Mouse (Mus musculus) midbrain, embryonic 16.5 days (tissue): ENCODE measurements around the gene Foxp2. TPM values are rescaled to one million over a fixed set of nuclear protein-coding genes. Genes with fewer than 3 reads are reported as not detected.

Experiments
- ATAC-seq: fragments of 200-750 bp; cut with Nextera tagmentation; 2 replicates; pipeline ENCODE4 v1.8.0; 2017; ENCODE audit warnings: moderate TSS enrichment
- H3K27ac ChIP-seq: fragments of 300-500 bp; sonication (generic); 2 replicates; pipeline ENCODE4 v1.5.1; 2014; ENCODE audit warnings: mild to moderate bottlenecking, low read length, mixed read lengths
- H3K27me3 ChIP-seq: fragments of 300-500 bp; sonication (generic); 2 replicates; pipeline ENCODE4 v1.6.1; 2014; ENCODE audit warnings: low read depth, low read length, mixed read lengths; ENCODE audit not compliant: control insufficient read depth, insufficient read depth
- H3K36me3 ChIP-seq: fragments of 300-500 bp; sonication (generic); 2 replicates; pipeline ENCODE4 v1.6.1; 2014; ENCODE audit warnings: mild to moderate bottlenecking, low read length, moderate library complexity, mixed read lengths; ENCODE audit not compliant: control insufficient read depth, insufficient read depth
- H3K4me1 ChIP-seq: fragments of 300-500 bp; sonication (generic); 2 replicates; pipeline ENCODE4 v1.6.1; 2014; ENCODE audit warnings: mild to moderate bottlenecking, low read length, mixed read lengths; ENCODE audit not compliant: control insufficient read depth, insufficient read depth
- H3K4me2 ChIP-seq: fragments of 300-500 bp; sonication (generic); 2 replicates; pipeline ENCODE4 v1.6.1; 2014; ENCODE audit warnings: mild to moderate bottlenecking, low read length, mixed read lengths
- H3K4me3 ChIP-seq: fragments of 300-500 bp; sonication (generic); 2 replicates; pipeline ENCODE4 v1.5.1; 2014; ENCODE audit warnings: low read depth, mild to moderate bottlenecking, low read length, moderate library complexity, mixed read lengths
- H3K9ac ChIP-seq: fragments of 300-500 bp; sonication (generic); 2 replicates; pipeline ENCODE4 v1.6.1; 2014; ENCODE audit warnings: low read depth, low read length, mixed read lengths
- H3K9me3 ChIP-seq: fragments of 300-500 bp; sonication (generic); replicated peaks from 2 replicates; pipeline ENCODE4 v1.6.1; 2014; ENCODE audit warnings: mild to moderate bottlenecking, low read length, mixed read lengths; ENCODE audit not compliant: control insufficient read depth, poor library complexity, severe bottlenecking
- WGBS: fragments of 180-500 bp; shearing (Covaris S2); extraction: QIAGEN DNeasy Blood & Tissue Kit; methylation state at CpG from one replicate; pipeline ENCODE4 v1.1.7; 2014; 5-methylcytosine and 5-hydroxymethylcytosine counted together
- polyA plus RNA-seq: library from polyadenylated mRNA; unstranded; fragments of >200 nt; fragmentation: Nextera tagmentation; extraction: Ambion mirVana; gene quantifications from 2 replicates; pipeline ENCODE4 v1.2.1, GENCODE M21; 2015

Foxp2 gene
- polyA plus RNA-seq, 1 experiment from 2014 or later, result 93.0 TPM

DNA sequence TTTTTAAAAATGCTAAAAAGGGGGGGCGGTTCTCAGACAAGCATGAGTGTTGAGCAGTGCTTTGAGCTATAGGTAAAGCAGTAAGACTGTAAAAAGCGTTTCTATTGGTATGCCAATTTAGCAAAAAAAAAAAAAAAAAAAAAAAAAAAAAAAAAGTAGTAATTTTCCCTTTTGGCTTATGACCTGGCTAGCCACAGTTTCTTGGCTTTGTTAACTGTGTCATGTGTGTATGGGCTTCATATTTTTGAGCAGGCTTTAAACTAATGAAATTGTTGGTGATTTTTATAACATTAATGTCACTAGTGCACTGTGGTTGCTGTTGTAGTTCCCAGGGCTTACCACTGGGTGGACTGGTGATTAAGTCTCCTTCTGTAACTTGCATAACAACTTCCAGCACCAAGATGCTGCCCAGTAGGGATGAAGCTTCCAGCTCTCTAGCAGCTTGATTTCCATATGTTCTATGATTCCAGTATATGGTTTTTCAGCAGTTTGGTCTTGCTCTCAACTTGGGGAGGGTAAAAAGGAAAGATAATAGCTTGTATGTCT is 262.4 kb downstream of the Foxp2 start:
- Histone ChIP-seq H3K9ac (no peak overlapping the region), H3K27me3 (no peaks in the 10 kb centered on the region), H3K9me3 (no peaks in the 10 kb centered on the region), H3K27ac (no peak overlapping the region), H3K4me1 (no peaks in the 10 kb centered on the region), H3K4me2 (no peak overlapping the region), H3K36me3 (no peaks in the 10 kb centered on the region), H3K4me3 (no peak overlapping the region)
- WGBS, result 88% methylated on average over 2 of the region's 2 CpGs
- no peak for ATAC-seq

DNA sequence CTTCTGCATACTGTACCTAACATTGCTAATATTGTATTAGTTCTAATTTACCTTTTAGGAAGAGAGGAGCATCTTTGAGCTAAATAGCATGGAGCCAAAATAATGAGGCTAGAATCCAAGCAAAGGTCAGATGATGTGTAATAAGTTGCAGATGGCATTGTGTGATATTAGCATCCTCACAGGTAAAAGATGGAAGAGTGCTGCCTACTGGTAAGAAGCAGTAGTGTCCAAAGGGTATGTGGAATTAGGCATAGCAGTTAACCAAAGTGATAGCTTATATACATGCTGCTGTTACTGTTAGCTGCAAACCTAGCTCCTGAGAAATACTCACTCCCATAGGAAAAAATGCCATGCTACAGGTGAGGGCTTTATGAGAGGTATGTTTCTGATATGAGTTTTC is 275.6 kb downstream of the Foxp2 start:
- no peak for ATAC-seq
- Histone ChIP-seq H3K27ac (no peak overlapping the region), H3K4me3 (no peak overlapping the region), H3K4me1 (no peaks in the 10 kb centered on the region), H3K36me3 (no peaks in the 10 kb centered on the region), H3K27me3 (no peaks in the 10 kb centered on the region), H3K9me3 (no peaks in the 10 kb centered on the region), H3K4me2 (no peak overlapping the region), H3K9ac (no peak overlapping the region)

DNA sequence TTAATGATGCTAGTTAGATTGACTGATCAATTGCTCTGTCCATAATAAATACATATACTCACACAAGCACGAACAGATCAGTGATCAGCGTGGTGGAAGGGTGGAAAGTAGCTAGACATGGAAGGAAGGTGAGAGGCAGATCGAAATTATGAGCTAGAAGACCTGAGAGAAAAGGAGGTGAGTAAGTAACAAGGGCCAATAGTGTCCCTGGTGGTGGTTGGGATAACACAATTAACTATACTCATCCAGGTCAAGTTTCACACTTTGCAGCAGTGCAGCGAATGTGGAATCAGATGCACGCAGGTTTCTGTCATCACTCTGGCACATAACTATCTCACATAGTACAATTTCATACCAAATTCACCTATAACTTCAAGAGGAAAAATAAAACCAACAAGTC is 291.7 kb downstream of the Foxp2 start:
- Histone ChIP-seq H3K4me3 (no peak overlapping the region), H3K9ac (no peak overlapping the region), H3K27ac (no peak overlapping the region), H3K9me3 (no peaks in the 10 kb centered on the region), H3K4me1 (peaks cover 3% of the 10 kb centered on the region; the same call in 1 of the 2 replicates), H3K27me3 (no peaks in the 10 kb centered on the region), H3K36me3 (no peaks in the 10 kb centered on the region), H3K4me2 (no peak overlapping the region)
- WGBS, result 68% methylated on average over 5 of the region's 5 CpGs
- ATAC-seq, result no peak

DNA sequence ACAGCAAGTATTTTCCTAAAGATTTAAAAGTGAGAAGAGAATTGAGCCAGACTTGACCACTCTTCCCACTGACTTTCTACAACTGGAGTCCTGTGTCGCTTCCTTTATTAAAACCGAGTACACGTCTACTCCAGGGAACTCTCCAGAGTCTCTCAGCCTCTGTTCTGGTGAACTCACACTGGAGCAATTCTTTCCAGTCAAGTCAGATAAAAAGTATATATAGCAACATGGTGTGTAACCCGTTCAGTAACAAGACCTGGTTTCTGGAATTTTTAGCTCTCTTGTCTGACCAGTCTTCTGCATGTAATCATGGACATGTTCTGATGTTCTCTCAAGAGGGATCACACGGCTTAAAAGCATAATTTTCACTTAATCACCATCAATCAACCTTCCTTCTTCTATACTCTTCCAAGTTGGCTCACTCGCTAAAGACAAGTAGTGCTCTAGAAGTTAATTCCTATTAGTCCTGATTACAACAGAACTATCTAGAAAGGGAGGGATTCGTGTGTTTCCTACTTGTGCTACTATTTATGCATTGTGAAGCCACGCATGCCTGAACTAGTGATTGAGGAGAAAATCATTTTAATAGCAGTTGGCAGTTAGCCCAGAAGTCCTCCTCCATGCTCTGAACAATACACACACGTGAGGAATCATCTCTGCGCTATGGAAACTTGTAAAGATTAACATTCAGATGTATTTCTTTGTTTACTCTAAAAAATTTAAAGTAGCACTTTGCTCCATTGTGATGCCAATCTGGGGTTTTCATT is 341.2 kb downstream of the Foxp2 start:
- H3K4me1 ChIP-seq, result no peaks in the 10 kb centered on the region
- 72% methylated on average over 10 of the region's 10 CpGs for WGBS
- no peak overlapping the region for H3K4me2 ChIP-seq
- no peaks in the 10 kb centered on the region for H3K27me3 ChIP-seq
- no peaks in the 10 kb centered on the region for H3K9me3 ChIP-seq
- no peak overlapping the region for H3K4me3 ChIP-seq
- H3K27ac ChIP-seq, result no peak overlapping the region
- no peak for ATAC-seq
- H3K9ac ChIP-seq, result no peak overlapping the region
- H3K36me3 ChIP-seq, result no peaks in the 10 kb centered on the region

DNA sequence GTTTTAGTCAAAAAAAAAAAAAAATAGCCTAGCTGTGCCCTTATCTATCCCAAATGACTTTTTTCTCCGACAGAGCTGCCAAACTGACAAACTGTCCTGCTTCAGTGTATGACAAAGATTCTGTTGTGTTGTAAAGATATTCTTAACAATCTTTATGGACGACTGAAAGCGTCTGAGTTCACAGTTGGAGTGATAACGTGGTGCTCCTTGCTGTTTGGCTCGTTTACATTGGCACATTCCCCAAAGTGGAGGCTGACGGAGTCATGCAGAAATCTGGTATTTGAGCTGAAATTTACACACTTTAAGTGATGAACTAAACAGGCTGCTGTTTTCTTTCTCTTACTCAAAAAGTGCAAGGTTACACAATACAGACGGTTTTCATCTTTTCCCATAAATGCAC is 356.2 kb downstream of the Foxp2 start:
- Histone ChIP-seq H3K4me1 (peaks cover 3% of the 10 kb centered on the region; the same call in 1 of the 2 replicates), H3K36me3 (no peaks in the 10 kb centered on the region), H3K4me3 (no peak overlapping the region), H3K27ac (no peak overlapping the region), H3K9me3 (no peaks in the 10 kb centered on the region), H3K4me2 (peak overlapping the region; percentile 25; the same call in 1 of the 2 replicates), H3K9ac (no peak overlapping the region), H3K27me3 (no peaks in the 10 kb centered on the region)
- ATAC-seq, result no peak
- 30% methylated on average over 7 of the region's 7 CpGs for WGBS

DNA sequence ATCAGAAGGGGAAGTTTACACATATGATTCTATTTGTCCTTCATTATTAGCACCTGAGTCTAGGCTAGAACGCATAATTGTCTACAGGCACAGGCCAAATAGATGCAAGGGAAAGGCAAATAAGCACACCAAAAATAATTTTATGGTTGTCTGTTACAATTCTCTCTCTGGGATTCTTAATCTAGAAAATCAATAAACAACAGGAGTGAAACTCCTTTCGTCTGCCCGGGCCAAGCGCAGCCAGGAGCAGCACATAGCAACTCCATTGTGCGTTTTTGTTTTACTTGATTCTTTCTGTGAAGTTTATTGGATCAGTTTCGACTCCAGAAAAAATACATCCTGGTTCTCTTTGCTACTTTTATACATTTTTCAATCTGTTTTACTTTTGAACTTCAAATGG is 356.7 kb downstream of the Foxp2 start:
- H3K4me1 ChIP-seq, result peaks cover 3% of the 10 kb centered on the region; the same call in 1 of the 2 replicates
- no peak overlapping the region for H3K27ac ChIP-seq
- WGBS, result 41% methylated on average over 6 of the region's 6 CpGs
- no peak overlapping the region for H3K4me3 ChIP-seq
- H3K9me3 ChIP-seq, result no peaks in the 10 kb centered on the region
- ATAC-seq, result no peak
- H3K4me2 ChIP-seq, result peak overlapping the region; percentile 25; the same call in 1 of the 2 replicates
- H3K9ac ChIP-seq, result no peak overlapping the region
- no peaks in the 10 kb centered on the region for H3K36me3 ChIP-seq
- no peaks in the 10 kb centered on the region for H3K27me3 ChIP-seq

DNA sequence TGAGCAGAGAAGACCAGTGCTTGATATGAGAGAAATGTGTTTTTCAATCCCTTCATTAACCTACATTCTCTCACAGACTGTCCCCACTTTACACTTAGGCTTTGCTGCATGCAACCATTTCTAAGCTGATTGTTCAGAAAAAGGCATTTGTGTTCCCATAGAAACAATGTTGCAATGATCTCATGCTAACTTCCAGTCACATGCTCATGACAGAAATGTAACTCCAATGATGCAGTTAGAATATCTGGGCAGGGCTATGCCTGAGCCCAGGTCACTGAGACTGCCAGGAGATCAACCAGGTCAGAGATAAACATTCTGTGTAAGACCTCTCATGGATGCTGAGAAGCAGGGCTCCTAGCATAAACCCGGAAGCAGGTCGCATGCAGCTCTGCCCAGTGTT is 367.0 kb downstream of the Foxp2 start:
- peak; percentile 28; the same call in 1 of the 2 replicates for ATAC-seq

DNA sequence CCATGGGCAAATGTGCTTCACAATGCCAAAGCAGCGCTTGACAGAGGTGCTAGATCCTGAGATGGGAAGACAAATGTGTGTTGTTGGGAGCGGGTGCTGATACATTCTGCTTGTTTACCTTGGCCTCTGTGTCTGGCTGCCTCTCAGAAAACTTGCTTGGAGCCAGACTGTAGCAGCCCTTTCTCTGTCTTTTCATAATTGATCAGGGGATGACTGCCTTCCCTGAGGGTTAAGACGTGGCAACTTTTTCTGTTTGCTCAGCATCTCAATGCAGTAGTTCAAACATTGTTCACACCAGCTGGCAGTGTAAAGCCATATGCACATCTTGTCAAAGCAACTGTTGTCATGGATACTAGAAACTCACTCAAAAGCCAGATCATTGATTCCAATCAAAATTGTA is 384.1 kb downstream of the Foxp2 start:
- no peak overlapping the region for H3K27ac ChIP-seq

More for the DNA sequence above, 367.0 kb downstream of the Foxp2 start:
- H3K9me3 ChIP-seq, result no peaks in the 10 kb centered on the region
- no peaks in the 10 kb centered on the region; the same call in 1 of the 2 replicates for H3K4me1 ChIP-seq
- no peaks in the 10 kb centered on the region for H3K27me3 ChIP-seq
- no peak overlapping the region for H3K27ac ChIP-seq
- no peaks in the 10 kb centered on the region for H3K36me3 ChIP-seq
- H3K4me3 ChIP-seq, result no peak overlapping the region
- H3K4me2 ChIP-seq, result no peak overlapping the region
- H3K9ac ChIP-seq, result no peak overlapping the region
- WGBS, result 75% methylated on average over 2 of the region's 2 CpGs

DNA sequence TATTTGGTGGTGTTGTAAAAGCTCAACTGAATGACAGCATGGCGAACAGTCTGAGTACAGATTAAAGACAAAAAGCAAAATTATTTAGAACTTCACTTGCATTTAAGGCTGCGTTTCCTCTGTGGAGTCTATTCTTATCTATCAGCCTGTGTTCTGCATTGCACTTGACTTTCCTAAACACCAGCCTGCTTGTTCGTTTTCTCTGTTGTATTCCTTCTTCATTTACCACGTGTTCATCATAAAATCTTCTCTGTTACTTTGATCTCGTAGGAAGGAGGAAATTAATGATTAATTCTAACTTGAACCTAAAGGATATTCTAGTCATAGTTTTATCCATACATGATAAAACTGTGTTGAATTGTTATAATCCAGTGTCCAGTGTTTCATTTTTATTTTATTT is 392.9 kb downstream of the Foxp2 start:
- no peak for ATAC-seq
- no peak overlapping the region for H3K4me2 ChIP-seq
- H3K36me3 ChIP-seq, result no peaks in the 10 kb centered on the region
- no peak overlapping the region for H3K4me3 ChIP-seq
- WGBS, result 84% methylated on average over 5 of the region's 5 CpGs
- no peaks in the 10 kb centered on the region for H3K27me3 ChIP-seq
- H3K9ac ChIP-seq, result no peak overlapping the region
- no peaks in the 10 kb centered on the region for H3K4me1 ChIP-seq
- no peaks in the 10 kb centered on the region for H3K9me3 ChIP-seq
- no peak overlapping the region for H3K27ac ChIP-seq

More for the DNA sequence above, 384.1 kb downstream of the Foxp2 start:
- ATAC-seq, result peak; percentile 71; the same call in 1 of the 2 replicates
- Histone ChIP-seq H3K27me3 (no peaks in the 10 kb centered on the region), H3K4me2 (no peak overlapping the region), H3K9ac (no peak overlapping the region), H3K4me3 (no peak overlapping the region), H3K4me1 (peaks cover 4% of the 10 kb centered on the region), H3K36me3 (no peaks in the 10 kb centered on the region), H3K9me3 (no peaks in the 10 kb centered on the region)
- 33% methylated on average over 3 of the region's 3 CpGs for WGBS
